20 mouse cellular contexts compared by ENCODE assay signal in genomic region chr6:127107413-127107812, GRCm38 (mm10). TPM values are rescaled to one million over a fixed set of nuclear protein-coding genes. Genes with fewer than 3 reads are reported as not detected.
DNase-seq lines count a peak whose midpoint lies in the region; ATAC-seq and TF ChIP-seq lines count a peak whose summit lies in the region.
"Had no signal": no experiment of that assay in that cellular context is flagged by ENCODE, and none has a peak within 500 bp of the region (broad histone marks: within the 10 kb centered on the region; RNA-seq: fewer than 3 reads in every experiment).

No protein-coding gene starts in this region.

- no peaks in the 10 kb centered on the region for H3K9me3 ChIP-seq in E14TG2a.4 (ENCODE audit: low read length)
- H3K9me3 ChIP-seq: embryonic facial prominence, embryonic 12.5 days; forebrain, embryonic 15.5 days; heart, embryonic 12.5 days; hindbrain, embryonic 15.5 days had no signal

- no peak for DNase-seq in heart, adult 2 months
- no peak for DNase-seq in heart, postnatal 36 days
- no peak for DNase-seq in layer of hippocampus, adult 2 months (ENCODE audit: low spot score in 2 of 2)
- DNase-seq: adrenal gland, adult 2 months; adrenal gland, postnatal 36 days; cerebellum, adult 2 months; gastrocnemius, postnatal 36 days had no signal

- ATAC-seq in granulocyte monocyte progenitor cell, adult 5-6 weeks (replicated peaks; ENCODE audit: poor library complexity, severe bottlenecking), result peak; percentile 55
- no peak for ATAC-seq in CD4-positive, CD25-positive, alpha-beta regulatory T cell, adult 4 months
- ATAC-seq: forebrain, embryonic 15.5 days; intestine, embryonic 16.5 days; Patski had no signal

- intact Hi-C loops in heart, adult 2 months (cut with DNase I), result loop anchor here (5.0 kb wide), 1 partner anchor 150 kb away; no protein-coding TSS in a partner anchor
- intact Hi-C loops in heart, postnatal 36 days (cut with DNase I), result loop anchor here (10.0 kb wide), 1 partner anchor 263 kb away; the partner anchor contains the start of gene Ndufa9

- peaks cover 1% of the 10 kb centered on the region; the same call in 1 of the 2 replicates for H3K79me2 ChIP-seq in heart, adult 2 months (replicated peaks; ENCODE audit: control insufficient read depth, insufficient read depth, low read length)

- no peak overlapping the region for H3K4me3 ChIP-seq in heart, adult 2 months
- peak overlapping the region; percentile 91 for H3K4me3 ChIP-seq in E14TG2a.4 (replicated peaks; ENCODE audit: low read length)
- H3K4me3 ChIP-seq in layer of hippocampus, adult 2 months, result no peak overlapping the region
- H3K4me3 ChIP-seq: embryonic facial prominence, embryonic 12.5 days; forebrain, embryonic 15.5 days; heart, embryonic 12.5 days; hindbrain, embryonic 15.5 days had no signal

- peaks cover 5% of the 10 kb centered on the region for H3K36me3 ChIP-seq in heart, adult 2 months (ENCODE audit: control insufficient read depth, insufficient read depth, low read length)
- peaks cover 43% of the 10 kb centered on the region for H3K36me3 ChIP-seq in E14TG2a.4 (ENCODE audit: insufficient read depth, low read length)
- H3K36me3 ChIP-seq: embryonic facial prominence, embryonic 12.5 days; hindbrain, embryonic 15.5 days had no signal

- no peak for TF ChIP-seq CTCF in heart, adult 2 months (IDR thresholded peaks at IDR 0.05)
- TF ChIP-seq CTCF in E14TG2a.4 (conservative IDR thresholded peaks at IDR 0.05; ENCODE audit: low read length), result no peak
- TF ChIP-seq CTCF in layer of hippocampus, adult 2 months (conservative IDR thresholded peaks at IDR 0.05), result no peak

- H3K27me3 ChIP-seq in heart, adult 2 months (ENCODE audit: control insufficient read depth, insufficient read depth, low read length), result no peaks in the 10 kb centered on the region
- 0 out of 2 replicates have a peak, but pooled peaks cover 4% of the 10 kb centered on the region for H3K27me3 ChIP-seq in E14TG2a.4 (ENCODE audit: insufficient read depth, low read length)
- H3K27me3 ChIP-seq: embryonic facial prominence, embryonic 12.5 days; forebrain, embryonic 15.5 days; heart, embryonic 12.5 days; hindbrain, embryonic 15.5 days; Patski had no signal

- TF ChIP-seq POLR2A in heart, adult 2 months (IDR thresholded peaks at IDR 0.05; ENCODE audit: insufficient read depth, low read depth, low read length), result no peak

- H3K27ac ChIP-seq in heart, adult 2 months, result peak overlapping the region; percentile 92
- no peak overlapping the region for H3K27ac ChIP-seq in layer of hippocampus, adult 2 months
- H3K27ac ChIP-seq: embryonic facial prominence, embryonic 12.5 days; forebrain, embryonic 15.5 days; hindbrain, embryonic 15.5 days had no signal

- no peak for TF ChIP-seq EP300 in heart, adult 2 months (IDR thresholded peaks at IDR 0.05; ENCODE audit: insufficient read depth, low read depth, low read length)

- peaks cover 3% of the 10 kb centered on the region; the same call in 1 of the 2 replicates for H3K4me1 ChIP-seq in heart, adult 2 months (ENCODE audit: control insufficient read depth, insufficient read depth, low read length)
- H3K4me1 ChIP-seq in E14TG2a.4 (replicated peaks; ENCODE audit: low read depth, low read length), result peaks cover 73% of the 10 kb centered on the region

- H3K9ac ChIP-seq in heart, adult 2 months (ENCODE audit: low read depth, low read length), result no peak overlapping the region
- H3K9ac ChIP-seq: embryonic facial prominence, embryonic 12.5 days; forebrain, embryonic 15.5 days; heart, embryonic 12.5 days; hindbrain, embryonic 15.5 days had no signal

RNA-seq across cellular contexts. Expression of gene Tigar, which starts 1.9 kb away (rescaled TPM):
- total RNA-seq in heart, adult 2 months (2021), result 10 to 100 TPM; 50.0 to 59.7 TPM
- polyA plus RNA-seq in heart, adult 2 months (2012; rRNA removed), result 18.0 and 29.0 TPM in 2 replicates
- total RNA-seq in heart, postnatal 36 days (2021), result 10 to 100 TPM; 45.8 to 48.8 TPM
- 10.7 and 11.6 TPM in 2 replicates for total RNA-seq in granulocyte monocyte progenitor cell, adult 5-6 weeks (2014; fragmentation: Nextera tagmentation)
- 12.8 and 18.5 TPM in 2 replicates for total RNA-seq in granulocyte monocyte progenitor cell, adult 5-6 weeks (2017)
- 10 to 100 TPM in 1 of 2 experiments, 1 to 10 TPM in 1; 7.6 to 10.6 TPM for polyA plus RNA-seq in CD4-positive, CD25-positive, alpha-beta regulatory T cell, adult 4 months (2017; shearing (Covaris generic))
- 10 to 100 TPM; 25.6 to 27.3 TPM for total RNA-seq in layer of hippocampus, adult 2 months (2021)

RNA-seq across cellular contexts. Expression of gene Fgf23, which starts 34.7 kb away (rescaled TPM):
- total RNA-seq in heart, adult 2 months (2021), result not detected
- polyA plus RNA-seq in heart, adult 2 months (2012; rRNA removed), result not detected in 2 replicates
- total RNA-seq in heart, postnatal 36 days (2021), result under 1 TPM in 1 of 2 experiments, not detected in 1; 0.14 TPM
- not detected in 2 replicates for total RNA-seq in granulocyte monocyte progenitor cell, adult 5-6 weeks (2014; fragmentation: Nextera tagmentation)
- total RNA-seq in granulocyte monocyte progenitor cell, adult 5-6 weeks (2017), result not detected in 2 replicates
- not detected for polyA plus RNA-seq in CD4-positive, CD25-positive, alpha-beta regulatory T cell, adult 4 months (2017; shearing (Covaris generic))
- under 1 TPM; 0.25 to 0.46 TPM for total RNA-seq in layer of hippocampus, adult 2 months (2021)
- total RNA-seq: adrenal gland, adult 2 months; adrenal gland, postnatal 36 days; gastrocnemius, postnatal 36 days; heart, adult 8-10 months; heart, postnatal 25 days had no signal
- polyA plus RNA-seq: adrenal gland, adult 2 months; forebrain, embryonic 11.5 days; hindbrain, embryonic 11.5 days; intestine, embryonic 16.5 days had no signal

RNA-seq across cellular contexts. Expression of gene Ccnd2, which starts 44.6 kb away (rescaled TPM):
- 100 to 1,000 TPM; 132 to 139 TPM for total RNA-seq in heart, adult 2 months (2021)
- polyA plus RNA-seq in heart, adult 2 months (2012; rRNA removed), result 46.2 and 53.4 TPM in 2 replicates
- 100 to 1,000 TPM; 107 to 138 TPM for total RNA-seq in heart, postnatal 36 days (2021)
- total RNA-seq in granulocyte monocyte progenitor cell, adult 5-6 weeks (2014; fragmentation: Nextera tagmentation), result 125 and 390 TPM in 2 replicates
- 51.6 and 54.8 TPM in 2 replicates for total RNA-seq in granulocyte monocyte progenitor cell, adult 5-6 weeks (2017)
- 100 to 1,000 TPM; 616 to 775 TPM for polyA plus RNA-seq in CD4-positive, CD25-positive, alpha-beta regulatory T cell, adult 4 months (2017; shearing (Covaris generic))
- 100 to 1,000 TPM; 116 to 142 TPM for total RNA-seq in layer of hippocampus, adult 2 months (2021)
